In genomic region chr15:31510477-31511405, GRCm38 (mm10) we compare ENCODE assay signal across 16 mouse cellular contexts. TPM values are rescaled to one million over a fixed set of nuclear protein-coding genes. Genes with fewer than 3 reads are reported as not detected.
A peak's percentile ranks its signal among the peaks of the same experiment; 100 is the strongest.
DNase-seq lines count a peak whose midpoint lies in the region; ATAC-seq and TF ChIP-seq lines count a peak whose summit lies in the region.
"Had no signal": no experiment of that assay in that cellular context is flagged by ENCODE, and none has a peak within 500 bp of the region (broad histone marks: within the 10 kb centered on the region; RNA-seq: fewer than 3 reads in every experiment).

No protein-coding gene starts in this region.

- H3K4me2 ChIP-seq in lung, embryonic 14.5 days: no peak overlapping the region
- no peak overlapping the region for H3K4me2 ChIP-seq in lung, postnatal 0 days (replicated peaks; ENCODE audit: low read depth, low read length)

- H3K27me3 ChIP-seq in lung, embryonic 14.5 days (ENCODE audit: insufficient read depth, low read length): no peaks in the 10 kb centered on the region
- H3K27me3 ChIP-seq in lung, postnatal 0 days (replicated peaks; ENCODE audit: insufficient read depth, low read length): no peaks in the 10 kb centered on the region

- TF ChIP-seq CTCF in lung, embryonic 14.5 days (IDR thresholded peaks at IDR 0.05; ENCODE audit: low read depth): no peak
- no peak for TF ChIP-seq CTCF in lung, postnatal 0 days (IDR thresholded peaks at IDR 0.05)

- H3K4me3 ChIP-seq in lung, embryonic 14.5 days (ENCODE audit: low read depth, low read length): no peak overlapping the region
- no peak overlapping the region for H3K4me3 ChIP-seq in lung, postnatal 0 days (ENCODE audit: low read depth, low read length)
- H3K4me3 ChIP-seq: left cerebral cortex, adult 2 months had no signal

- no peak for TF ChIP-seq EP300 in lung, postnatal 0 days (IDR thresholded peaks at IDR 0.05)

- WGBS in lung, embryonic 14.5 days: 59% methylated on average over 7 of the region's 7 CpGs
- WGBS in lung, postnatal 0 days: 48% methylated on average over 7 of the region's 7 CpGs

- no peak for DNase-seq in frontal cortex, adult 2 months (ENCODE audit: extremely low spot score in 1 of 2, low spot score in 1 of 2)
- DNase-seq in lung, embryonic 14.5 days: no peak
- DNase-seq in lung, postnatal 0 days (ENCODE audit: low spot score): no peak
- peak; percentile 19 for DNase-seq in brain, adult 2 months (ENCODE audit: low read depth, low spot score)
- DNase-seq in left cerebral cortex, adult 18-20 months (ENCODE audit: low spot score in 2 of 2): no peak
- DNase-seq in adrenal gland, adult 8-10 months: no peak
- DNase-seq: B cell, adult 2 months; cerebellum, adult 2 months; gastrocnemius, postnatal 36 days; lung, adult 2 months had no signal

- H3K4me1 ChIP-seq in lung, embryonic 14.5 days (ENCODE audit: insufficient read depth): no peaks in the 10 kb centered on the region
- H3K4me1 ChIP-seq in lung, postnatal 0 days (ENCODE audit: insufficient read depth, low read depth, low read length): peaks cover 4% of the 10 kb centered on the region; the same call in 1 of the 2 replicates

- peaks cover 4% of the 10 kb centered on the region; the same call in 1 of the 2 replicates for H3K36me3 ChIP-seq in lung, embryonic 14.5 days (ENCODE audit: insufficient read depth)
- no peaks in the 10 kb centered on the region for H3K36me3 ChIP-seq in lung, postnatal 0 days (ENCODE audit: insufficient read depth, low read length)

- no peak overlapping the region for H3K27ac ChIP-seq in lung, embryonic 14.5 days (ENCODE audit: low read depth)
- H3K27ac ChIP-seq in lung, postnatal 0 days (ENCODE audit: low read length): no peak overlapping the region
- H3K27ac ChIP-seq: kidney, postnatal 0 days; left cerebral cortex, adult 2 months had no signal

- no peak overlapping the region for H3K9ac ChIP-seq in lung, embryonic 14.5 days
- no peak overlapping the region for H3K9ac ChIP-seq in lung, postnatal 0 days (replicated peaks; ENCODE audit: low read depth)

- no peaks in the 10 kb centered on the region for H3K9me3 ChIP-seq in lung, embryonic 14.5 days (ENCODE audit: low read depth, low read length)
- H3K9me3 ChIP-seq in lung, postnatal 0 days (ENCODE audit: low read length): no peaks in the 10 kb centered on the region
- H3K9me3 ChIP-seq: G1E had no signal

- peak; percentile 59 for ATAC-seq in frontal cortex, adult (ENCODE audit: low TSS enrichment)
- ATAC-seq in lung, embryonic 14.5 days (ENCODE audit: insufficient read depth): peak; percentile 31; the same call in 1 of the 2 replicates
- ATAC-seq in lung, postnatal 0 days: no peak; the same call in 1 of the 2 replicates
- ATAC-seq in megakaryocyte progenitor cell, adult 5-6 weeks (replicated peaks; ENCODE audit: poor library complexity): peak; percentile 26
- ATAC-seq: activated CD4-positive, CD25-positive, alpha-beta regulatory T cell, adult 4 months had no signal

RNA-seq across cellular contexts. Expression of gene March6, which starts 20.1 kb away (rescaled TPM):
- 81.3 and 95.9 TPM in 2 replicates for polyA plus RNA-seq in frontal cortex, adult 2 months (2012; rRNA removed)
- polyA plus RNA-seq in lung, embryonic 14.5 days (2014; fragmentation: Nextera tagmentation; extraction: Ambion mirVana): 35.7 and 37.0 TPM in 2 replicates
- 18.3 and 20.6 TPM in 2 replicates for polyA plus RNA-seq in lung, postnatal 0 days (2015; fragmentation: Nextera tagmentation; extraction: Ambion mirVana)
- total RNA-seq in megakaryocyte progenitor cell, adult 5-6 weeks (2015): 39.3 and 42.5 TPM in 2 replicates
- total RNA-seq in megakaryocyte progenitor cell, adult 5-6 weeks (2017): 28.8 and 38.8 TPM in 2 replicates
- total RNA-seq in left cerebral cortex, adult 18-20 months (2021): 100 to 1,000 TPM; 197 to 204 TPM
- total RNA-seq in adrenal gland, adult 8-10 months (2022): 100 to 1,000 TPM; 143 to 180 (median 160) TPM

RNA-seq across cellular contexts. Expression of gene Cmbl, which starts 54.4 kb away (rescaled TPM):
- polyA plus RNA-seq in frontal cortex, adult 2 months (2012; rRNA removed): 22.5 and 22.7 TPM in 2 replicates
- polyA plus RNA-seq in lung, embryonic 14.5 days (2014; fragmentation: Nextera tagmentation; extraction: Ambion mirVana): 4.5 and 5.2 TPM in 2 replicates
- polyA plus RNA-seq in lung, postnatal 0 days (2015; fragmentation: Nextera tagmentation; extraction: Ambion mirVana): 12.2 and 13.5 TPM in 2 replicates
- total RNA-seq in megakaryocyte progenitor cell, adult 5-6 weeks (2015): not detected in 2 replicates
- not detected in 2 replicates for total RNA-seq in megakaryocyte progenitor cell, adult 5-6 weeks (2017)
- total RNA-seq in left cerebral cortex, adult 18-20 months (2021): 10 to 100 TPM; 17.0 to 20.2 TPM
- total RNA-seq in adrenal gland, adult 8-10 months (2022): 100 to 1,000 TPM; 160 to 274 (median 195) TPM
- total RNA-seq: G1E had no signal
- polyA plus RNA-seq: G1E had no signal

RNA-seq across cellular contexts. Expression of gene Ropn1l, which starts 57.2 kb away (rescaled TPM):
- 0.88 and 1.5 TPM in 2 replicates for polyA plus RNA-seq in frontal cortex, adult 2 months (2012; rRNA removed)
- polyA plus RNA-seq in lung, embryonic 14.5 days (2014; fragmentation: Nextera tagmentation; extraction: Ambion mirVana): 2.3 and 2.6 TPM in 2 replicates
- polyA plus RNA-seq in lung, postnatal 0 days (2015; fragmentation: Nextera tagmentation; extraction: Ambion mirVana): 7.4 and 10.4 TPM in 2 replicates
- total RNA-seq in megakaryocyte progenitor cell, adult 5-6 weeks (2015): 1.4 and 3.3 TPM in 2 replicates
- 1.2 and 2.5 TPM in 2 replicates for total RNA-seq in megakaryocyte progenitor cell, adult 5-6 weeks (2017)
- 1 to 10 TPM in 1 of 2 experiments, under 1 TPM in 1; 0.40 to 1.2 TPM for total RNA-seq in left cerebral cortex, adult 18-20 months (2021)
- total RNA-seq in adrenal gland, adult 8-10 months (2022): 1 to 10 TPM; 2.1 to 3.3 (median 2.4) TPM

Comparison
In these comparisons a context has a peak if more than half of its experiments do, and no peak if none do; other contexts are left out.
1. RNA of gene Cmbl, which starts 54.4 kb away (total RNA-seq): 160 to 274 TPM in adrenal gland, adult 8-10 months and 17.0 to 20.2 TPM in left cerebral cortex, adult 18-20 months; not detected in megakaryocyte progenitor cell, adult 5-6 weeks; every median in the first group is over 10 times any median in the second.